Mouse (Mus musculus) kidney, adult 18-20 months (tissue): ENCODE results near the gene Igsf8.

ENCODE experiments used
- DNase-seq: peaks from one replicate; pipeline ENCODE4 v3.0.0; 2021

Igsf8 gene

GRCm38 (mm10) chr1:172325680-172326535 is 64.5 kb downstream of the Igsf8 start:
- peak; percentile 85 for DNase-seq

- DNase-seq = no peak
Measured at GRCm38 (mm10) chr1:172326684-172327083, 65.2 kb downstream of the Igsf8 start.

- no peak for DNase-seq
Measured at GRCm38 (mm10) chr1:172327206-172328001, 66.0 kb downstream of the Igsf8 start.

GRCm38 (mm10) chr1:172328041-172328440 is 66.6 kb downstream of the Igsf8 start:
- no peak for DNase-seq

GRCm38 (mm10) chr1:172328461-172328860 is 67.0 kb downstream of the Igsf8 start:
- DNase-seq = no peak

GRCm38 (mm10) chr1:172329131-172329530 is 67.7 kb downstream of the Igsf8 start, which contains the start of gene Kcnj9:
Kcnj9 (minus strand) TSS chr1:172329318.
- DNase-seq = no peak

- DNase-seq = no peak
Measured at GRCm38 (mm10) chr1:172329616-172330015, 68.2 kb downstream of the Igsf8 start.

GRCm38 (mm10) chr1:172331422-172331947 is 70.0 kb downstream of the Igsf8 start:
- DNase-seq = no peak

GRCm38 (mm10) chr1:172332925-172333324 is 71.5 kb downstream of the Igsf8 start:
- DNase-seq = no peak

GRCm38 (mm10) chr1:172333512-172333911 is 72.1 kb downstream of the Igsf8 start:
- peak; percentile 28 for DNase-seq

GRCm38 (mm10) chr1:172335804-172336203 is 74.4 kb downstream of the Igsf8 start:
- no peak for DNase-seq

GRCm38 (mm10) chr1:172337411-172338185 is 76.2 kb downstream of the Igsf8 start:
- DNase-seq = no peak

- peak; percentile 79 for DNase-seq
Measured at GRCm38 (mm10) chr1:172340729-172341321, 79.4 kb downstream of the Igsf8 start, which contains the start of gene Kcnj10. Kcnj10 (plus strand) TSS chr1:172341210.

- no peak for DNase-seq
Measured at GRCm38 (mm10) chr1:172341386-172341785, 79.9 kb downstream of the Igsf8 start.

GRCm38 (mm10) chr1:172342729-172343128 is 81.3 kb downstream of the Igsf8 start:
- DNase-seq = peak; percentile 25

GRCm38 (mm10) chr1:172343914-172344313 is 82.5 kb downstream of the Igsf8 start:
- peak; percentile 25 for DNase-seq

GRCm38 (mm10) chr1:172344820-172345219 is 83.4 kb downstream of the Igsf8 start:
- DNase-seq = no peak

GRCm38 (mm10) chr1:172346707-172347106 is 85.3 kb downstream of the Igsf8 start:
- DNase-seq = peak; percentile 42

GRCm38 (mm10) chr1:172347382-172347781 is 85.9 kb downstream of the Igsf8 start:
- DNase-seq = no peak

- DNase-seq = no peak
Measured at GRCm38 (mm10) chr1:172349504-172349903, 88.1 kb downstream of the Igsf8 start.

- DNase-seq = peak; percentile 84
Measured at GRCm38 (mm10) chr1:172349916-172350812, 88.7 kb downstream of the Igsf8 start.
